Mouse (Mus musculus) cerebellum, postnatal 14 days (tissue): ENCODE data around the gene Epn1.
"Not testable (repeated sequence)": the region's sequence is repeated elsewhere in the genome, so short reads cannot be mapped to it uniquely, and the experiment has no call there.

Experiments used
- DNase-seq, 2 experiments: peaks; one replicate each; pipeline ENCODE4 v3.0.0; 2021; ENCODE audit warnings: mixed read lengths in 2 of 2

Gene Epn1

DNA sequence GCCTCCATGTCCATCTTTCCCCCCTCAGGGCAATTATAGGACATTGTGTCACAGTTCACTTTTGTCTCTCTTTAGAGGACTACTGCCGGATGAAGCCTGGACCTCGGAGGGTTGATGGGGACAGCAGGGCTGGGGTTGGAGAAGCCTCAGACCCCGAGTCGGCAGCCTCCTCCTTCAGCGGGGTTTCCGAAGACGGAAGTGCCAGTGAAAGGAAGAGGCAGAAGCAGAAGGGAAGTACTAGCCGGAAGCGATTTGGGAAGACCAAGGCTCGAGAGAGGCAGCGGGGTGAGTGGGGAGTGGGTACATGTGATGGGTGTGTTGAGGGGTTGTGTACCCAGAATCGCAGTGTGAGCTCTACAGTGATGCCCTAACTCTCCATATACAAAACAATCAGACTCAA, 20.6 kb upstream of the Epn1 start:
- peak in 1 of 2 experiments; percentile 31 for DNase-seq

DNA sequence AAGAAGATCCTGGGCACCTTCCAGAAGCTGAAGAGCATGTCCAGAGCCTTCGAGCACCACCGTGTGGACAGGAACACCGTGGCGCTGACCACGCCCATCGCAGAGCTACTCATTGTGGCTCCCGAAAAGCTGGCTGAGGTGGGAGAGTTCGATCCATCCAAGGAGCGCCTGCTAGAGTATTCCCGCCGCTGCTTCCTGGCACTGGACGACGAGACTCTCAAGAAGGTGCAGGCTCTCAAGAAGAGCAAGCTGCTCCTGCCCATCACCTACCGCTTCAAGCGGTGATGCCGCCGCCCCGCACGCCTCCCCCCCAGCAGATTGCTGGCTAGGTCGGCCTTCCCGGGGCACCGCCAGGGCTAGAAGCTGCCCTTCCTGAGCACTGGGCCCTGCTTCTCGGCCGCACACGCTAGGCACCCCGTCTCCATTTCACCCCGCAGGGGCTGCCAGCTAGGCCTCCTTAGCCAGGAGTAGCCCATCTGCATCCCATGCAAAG, 19.8 kb upstream of the Epn1 start:
- DNase-seq: peak; percentile 93 to 95

DNA sequence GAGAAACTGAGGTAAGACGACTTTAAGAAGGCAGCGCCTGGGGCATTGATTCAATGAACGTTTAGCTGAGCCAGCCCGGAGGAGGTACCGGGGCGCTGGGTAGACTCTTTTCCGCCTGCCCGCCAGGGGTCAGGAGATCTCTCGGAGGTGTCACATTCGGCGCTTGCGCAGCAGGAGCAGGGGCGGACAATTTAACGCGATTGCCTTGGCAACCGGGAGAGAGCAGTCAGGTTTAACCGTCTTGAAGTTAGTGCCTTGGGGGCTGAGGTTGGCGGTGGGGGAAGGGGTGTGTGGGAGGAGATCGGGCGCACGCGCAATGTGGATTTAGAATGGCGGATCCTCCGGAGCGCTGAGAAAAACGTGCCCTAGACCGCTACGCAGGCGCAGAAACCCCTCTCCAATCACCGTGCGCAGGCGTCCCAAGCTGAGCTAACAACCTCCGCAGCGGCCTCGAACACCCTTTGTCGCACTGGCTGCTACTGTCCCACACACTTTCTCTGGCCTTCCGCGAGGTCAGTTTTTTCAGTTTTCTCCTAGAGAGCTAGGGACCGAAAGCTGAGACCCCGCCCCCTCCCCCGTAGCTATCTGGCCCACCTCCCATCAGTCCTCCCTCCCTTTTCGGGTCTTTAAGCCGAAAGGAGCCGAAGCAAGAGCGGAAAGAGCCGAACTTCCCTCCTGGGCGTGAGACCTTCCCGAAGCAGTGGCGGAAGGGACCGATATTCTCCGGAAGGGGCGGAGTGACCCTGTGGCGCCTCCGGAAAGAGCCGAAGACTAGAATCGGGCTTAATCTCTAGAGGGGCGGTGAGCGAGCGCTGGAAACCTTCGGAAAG, 18.9 kb upstream of the Epn1 start:
- peak; percentile 100 for DNase-seq

DNA sequence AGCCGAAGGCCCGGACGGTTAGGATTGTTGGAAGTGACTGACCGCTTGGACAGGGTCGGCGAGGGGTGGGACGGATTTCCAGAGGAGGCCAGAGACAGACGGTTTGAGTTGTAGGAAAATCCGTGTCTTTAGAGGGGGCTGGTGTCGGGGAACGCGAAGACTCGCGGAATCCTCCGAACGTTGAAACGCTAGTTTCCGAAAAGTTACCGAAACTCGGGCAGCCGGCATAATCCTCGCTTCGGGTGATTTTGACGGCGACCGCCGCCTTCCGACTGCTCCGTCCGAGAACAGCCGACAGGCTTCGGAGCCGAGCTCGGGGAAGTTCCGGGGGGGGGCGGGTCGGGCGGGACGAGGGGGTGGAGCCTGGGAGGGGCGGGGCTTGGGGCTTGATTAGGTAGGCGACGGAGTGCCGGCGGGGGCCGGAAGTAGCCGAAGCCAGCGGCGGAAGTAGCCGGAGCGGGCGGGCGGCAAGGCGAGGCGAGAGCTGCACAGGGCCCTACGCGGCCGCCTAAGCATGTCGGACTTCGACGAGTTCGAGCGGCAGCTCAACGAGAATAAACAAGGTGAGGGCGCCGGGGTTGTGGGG, 18.2 kb upstream of the Epn1 start, which contains the start of gene U2af2:
Gene U2af2, plus strand, starts transcription at position 370 of the 586 bp plus-strand sequence.
- DNase-seq: peak; percentile 97 to 99

DNA sequence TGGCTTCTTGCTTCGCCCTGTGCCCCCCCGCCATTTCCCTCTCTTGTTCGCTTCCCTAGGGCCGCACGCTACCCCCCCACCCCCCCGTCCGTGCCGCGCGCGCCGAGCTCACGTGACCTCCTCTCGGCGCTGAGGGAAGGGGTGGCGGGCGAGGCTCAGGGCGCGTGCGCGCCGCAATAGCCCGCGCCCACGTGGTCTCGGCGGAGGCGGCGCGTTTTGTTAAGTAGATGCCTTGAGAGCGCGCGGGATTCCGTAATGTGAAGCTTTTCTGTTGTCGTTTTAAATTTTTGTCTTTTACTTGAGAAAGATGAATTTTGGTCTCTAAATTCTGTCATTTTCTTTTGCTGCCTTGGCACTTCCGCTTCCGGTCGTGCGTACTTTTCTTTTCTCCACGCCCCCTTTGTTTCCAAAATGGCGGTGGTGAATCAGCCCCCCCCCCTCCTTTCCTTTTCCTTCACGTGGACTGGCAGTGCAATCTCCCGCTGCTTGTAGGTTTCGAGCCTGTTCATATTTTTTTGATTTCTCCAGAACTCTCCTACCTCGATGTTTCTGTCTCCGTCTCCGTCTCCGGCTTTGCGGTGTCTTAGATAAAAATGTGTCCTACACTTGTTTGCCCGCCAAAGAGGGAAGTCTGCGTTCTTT, 17.6 kb upstream of the Epn1 start:
- peak in 1 of 2 experiments; percentile 74 for DNase-seq

DNA sequence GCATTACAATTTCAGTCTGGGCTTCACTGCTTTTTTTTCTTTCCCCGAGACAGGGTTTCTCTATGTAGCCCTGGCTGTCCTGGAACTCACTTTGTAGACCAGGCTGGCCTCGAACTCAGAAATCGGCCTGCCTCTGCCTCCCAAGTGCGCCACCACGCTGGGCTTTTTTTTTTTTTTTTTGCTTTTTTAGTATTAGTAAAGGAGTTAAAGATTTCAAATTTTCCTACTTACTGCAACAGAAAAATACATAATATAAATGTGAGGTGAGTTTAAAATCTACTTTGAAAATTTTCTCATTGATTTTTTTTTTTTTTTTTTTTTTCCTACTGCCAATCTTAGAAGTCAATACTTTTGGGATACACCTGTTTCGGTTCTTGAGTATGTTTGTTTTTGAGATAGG, 15.1 kb upstream of the Epn1 start:
- no peak for DNase-seq

DNA sequence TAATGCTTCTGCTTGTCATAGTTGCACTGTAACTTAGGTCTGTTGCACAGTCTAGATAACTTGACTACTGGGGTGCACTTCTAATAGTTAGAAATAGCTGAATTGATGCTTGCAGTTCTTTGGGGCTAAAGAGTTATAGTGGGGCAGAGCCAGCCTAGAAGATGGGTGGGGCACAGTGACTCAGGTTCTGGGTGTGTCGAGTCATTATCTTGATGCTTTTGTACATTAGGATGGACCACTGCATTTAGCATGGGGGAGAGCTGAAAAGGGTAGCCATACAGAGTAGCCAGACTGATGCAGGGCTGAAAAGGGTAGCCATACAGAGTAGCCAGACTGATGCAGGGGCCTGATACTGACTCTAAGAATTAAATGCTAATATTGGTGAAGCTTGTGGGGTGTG, 6.4 kb upstream of the Epn1 start:
- DNase-seq: no peak

DNA sequence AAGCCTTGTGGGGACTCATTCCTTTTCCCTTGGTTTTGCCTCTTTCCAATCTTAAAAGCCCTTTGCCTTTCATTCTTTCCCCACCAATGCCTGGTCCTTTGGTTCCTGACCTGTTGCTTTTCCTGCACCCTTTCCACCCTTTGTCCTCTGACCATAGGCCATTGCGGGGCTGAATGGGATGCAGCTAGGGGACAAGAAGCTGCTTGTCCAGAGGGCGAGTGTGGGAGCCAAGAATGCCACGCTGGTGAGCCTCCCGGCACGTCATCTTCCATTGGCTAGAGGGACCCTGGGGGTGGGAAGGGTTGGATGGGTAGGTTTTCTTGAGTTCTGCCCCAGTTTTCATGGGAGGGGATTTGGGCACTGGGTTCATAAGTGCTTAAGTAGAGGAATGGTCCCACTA, 5.1 kb upstream of the Epn1 start:
- no peak for DNase-seq

DNA sequence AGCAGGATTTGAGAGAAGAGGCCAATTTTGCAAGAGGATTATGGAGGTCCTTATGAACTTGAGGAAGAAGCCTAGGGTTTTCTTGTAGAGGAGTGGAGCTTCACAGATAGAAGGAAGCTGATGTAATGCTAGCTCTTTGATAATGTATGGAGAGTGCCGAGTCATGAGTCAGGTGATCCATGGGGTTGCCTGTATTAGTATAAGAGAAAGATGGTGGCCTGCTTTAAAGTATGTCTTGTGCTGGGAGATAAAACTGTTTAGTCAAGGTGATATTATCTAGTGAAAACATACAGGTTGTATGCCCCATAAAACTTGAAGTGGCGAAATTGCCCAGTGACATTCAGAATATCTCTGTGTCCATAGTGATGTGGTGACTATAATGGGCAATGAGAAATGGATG, 3.1 kb upstream of the Epn1 start:
- no peak for DNase-seq

DNA sequence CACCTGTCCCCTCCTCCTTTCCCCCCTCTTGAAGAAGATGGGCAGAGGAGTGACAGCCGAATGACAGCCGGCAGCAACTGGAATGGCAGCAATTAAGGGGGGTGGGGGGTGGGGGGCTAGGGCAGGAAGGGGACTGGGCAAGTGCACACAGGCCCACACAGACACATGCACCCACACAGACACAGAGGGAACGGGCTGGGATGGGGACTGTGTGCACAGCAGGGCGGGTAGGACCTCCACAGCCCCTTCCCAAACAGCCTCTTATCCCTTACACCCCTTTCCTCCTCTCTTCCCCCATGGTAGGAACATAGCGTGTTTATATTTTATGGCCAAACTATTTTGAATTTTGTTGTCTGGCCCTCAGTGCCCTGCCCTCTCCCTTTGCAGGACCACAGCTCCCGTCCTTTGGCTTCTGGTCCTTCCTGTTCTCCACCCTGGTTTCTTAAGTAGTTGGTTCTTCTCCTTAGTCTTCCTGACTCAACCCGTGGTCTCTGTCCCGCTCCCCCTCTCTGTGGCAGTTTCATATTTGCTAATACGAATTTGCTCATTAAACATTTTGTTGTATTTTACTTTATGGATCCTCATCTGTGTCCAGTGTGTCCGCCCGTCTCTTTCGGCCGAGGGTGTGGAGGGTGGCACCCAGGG, 548 bp upstream of the Epn1 start:
- not testable (repeated sequence) for DNase-seq

DNA sequence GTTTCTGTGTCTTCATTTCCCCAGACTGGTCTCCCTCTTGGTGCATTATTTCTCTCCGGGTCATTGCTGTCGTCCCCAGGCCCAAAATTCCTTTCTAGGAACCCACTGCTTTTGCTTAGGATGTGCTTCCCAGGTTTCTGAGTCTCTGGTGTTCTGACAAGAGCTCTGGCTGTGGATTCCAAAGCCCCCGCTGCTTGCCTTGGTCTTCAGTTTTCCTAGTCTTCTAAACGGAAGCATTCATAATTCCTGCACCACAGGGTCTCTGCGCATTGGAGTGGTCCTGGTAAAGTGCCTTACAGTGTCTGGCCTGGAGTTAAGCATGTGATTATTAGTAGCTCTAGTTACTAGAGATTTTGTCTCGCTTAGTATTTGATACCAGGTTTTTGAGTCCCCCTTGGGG, 780 bp downstream of the Epn1 start:
- no peak for DNase-seq

DNA sequence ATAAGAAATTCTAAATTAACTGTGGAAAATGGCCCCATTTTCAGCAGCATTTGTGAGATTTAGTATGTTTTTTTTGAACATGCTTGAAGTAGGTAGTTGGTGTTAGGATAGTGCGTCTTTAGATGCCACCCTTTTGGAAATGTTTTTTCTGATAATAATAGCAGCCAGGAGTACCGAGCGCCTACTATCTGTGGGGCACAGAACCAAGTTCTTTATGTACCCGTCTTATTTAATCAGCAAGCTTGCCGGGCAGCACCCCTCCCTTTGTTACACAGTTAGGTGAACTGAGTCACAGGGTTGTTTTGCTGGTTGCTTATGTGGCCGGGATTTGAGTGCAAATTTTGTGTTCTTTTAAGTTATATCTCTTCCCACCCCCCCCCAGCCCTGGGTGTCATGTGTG, 1.2 kb downstream of the Epn1 start:
- no peak for DNase-seq

DNA sequence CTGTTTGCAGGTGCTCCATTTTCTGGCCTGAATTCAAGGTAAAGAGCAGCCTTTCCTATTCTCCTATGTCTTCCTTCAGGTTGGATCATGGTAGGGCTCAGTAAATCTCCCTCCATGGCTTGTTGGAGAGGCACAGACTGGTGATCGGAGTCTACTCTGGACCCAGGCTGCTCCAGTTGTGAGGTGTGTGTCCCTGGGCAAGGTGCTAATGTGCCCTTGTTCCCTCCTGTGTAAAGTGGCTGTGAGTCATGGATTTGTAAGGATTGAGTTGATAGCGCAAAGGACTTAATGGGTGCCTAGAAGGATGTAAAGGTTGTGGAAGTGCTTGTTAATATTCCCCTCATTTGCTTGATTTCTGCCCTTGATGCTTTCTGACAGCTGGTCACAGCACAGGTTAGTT, 1.9 kb downstream of the Epn1 start:
- DNase-seq: no peak

DNA sequence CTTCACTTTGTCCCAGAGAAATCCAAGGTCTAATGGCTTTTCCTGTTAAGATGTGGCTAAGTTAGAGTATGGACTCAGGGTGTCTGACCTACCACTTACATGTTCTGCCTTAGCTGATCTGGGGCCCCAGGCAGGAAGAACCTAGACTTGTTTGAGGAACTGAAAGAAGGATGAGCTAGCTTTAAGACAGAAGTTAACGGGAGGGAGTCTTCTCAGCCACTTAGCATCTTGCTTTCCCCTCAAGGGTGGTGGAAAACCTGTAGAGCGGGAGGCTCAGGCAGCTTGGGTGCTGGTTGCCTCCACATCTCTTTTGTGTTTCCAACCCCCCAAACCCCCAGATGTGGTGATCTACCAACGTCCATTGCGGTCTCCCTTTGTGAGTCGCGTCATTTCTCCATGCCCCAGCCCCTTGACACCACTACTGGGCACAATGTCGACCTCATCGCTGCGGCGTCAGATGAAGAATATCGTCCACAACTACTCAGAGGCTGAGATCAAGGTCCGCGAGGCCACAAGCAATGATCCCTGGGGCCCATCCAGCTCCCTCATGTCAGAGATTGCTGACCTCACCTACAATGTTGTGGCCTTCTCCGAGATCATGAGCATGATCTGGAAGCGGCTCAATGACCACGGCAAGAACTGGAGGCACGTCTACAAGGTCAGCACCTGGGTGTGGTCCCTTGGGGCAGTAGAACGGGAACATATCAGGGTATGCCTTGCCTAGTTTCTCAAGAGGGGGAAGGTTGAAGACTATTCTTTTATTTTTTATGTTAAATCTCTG, 3.5 kb downstream of the Epn1 start:
- DNase-seq: no peak

DNA sequence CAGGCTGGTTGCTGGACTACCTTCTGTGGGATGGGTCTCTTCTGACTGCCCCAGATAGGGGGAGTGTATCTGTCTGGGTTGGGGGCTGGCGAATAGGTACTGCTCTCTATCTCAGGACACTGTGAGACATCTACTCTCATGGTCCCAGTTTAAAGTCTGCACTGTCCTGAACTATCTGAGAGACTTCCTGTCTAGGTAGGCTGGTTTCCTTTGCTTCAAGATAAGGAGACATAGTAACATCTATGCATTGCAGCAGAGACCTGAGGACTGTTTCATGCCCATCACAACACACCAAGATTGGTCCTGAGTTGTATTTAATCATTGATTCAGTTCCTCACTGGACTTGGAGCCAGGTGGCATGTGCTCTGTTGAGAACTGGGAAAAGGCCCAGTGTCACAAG, 5.5 kb downstream of the Epn1 start:
- DNase-seq: no peak

DNA sequence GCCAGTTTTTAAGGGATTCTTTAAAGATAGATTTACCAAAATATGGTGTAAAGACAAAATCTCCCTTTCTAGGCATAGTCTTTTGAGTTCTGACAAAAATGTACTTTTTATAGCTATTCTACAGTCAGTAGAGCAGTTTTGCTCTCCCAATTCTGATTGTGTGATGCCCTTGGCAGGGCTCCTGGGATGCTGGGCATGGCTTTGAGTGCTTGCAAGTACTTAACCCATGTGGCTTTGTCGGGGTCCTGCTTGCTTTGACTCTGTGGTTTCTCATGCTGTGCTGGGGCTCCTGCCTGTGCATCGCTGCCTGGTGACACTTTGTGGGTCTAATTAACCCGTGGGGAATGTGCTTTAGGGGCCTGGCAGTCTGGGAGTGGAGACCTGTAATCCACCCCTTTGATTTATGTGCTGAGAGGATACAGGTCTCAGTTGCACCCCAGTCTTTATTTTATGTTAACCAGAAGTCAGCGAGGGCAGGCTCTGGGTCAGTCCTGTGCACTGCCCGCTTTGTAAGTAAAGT, 6.9 kb downstream of the Epn1 start:
- DNase-seq: no peak

DNA sequence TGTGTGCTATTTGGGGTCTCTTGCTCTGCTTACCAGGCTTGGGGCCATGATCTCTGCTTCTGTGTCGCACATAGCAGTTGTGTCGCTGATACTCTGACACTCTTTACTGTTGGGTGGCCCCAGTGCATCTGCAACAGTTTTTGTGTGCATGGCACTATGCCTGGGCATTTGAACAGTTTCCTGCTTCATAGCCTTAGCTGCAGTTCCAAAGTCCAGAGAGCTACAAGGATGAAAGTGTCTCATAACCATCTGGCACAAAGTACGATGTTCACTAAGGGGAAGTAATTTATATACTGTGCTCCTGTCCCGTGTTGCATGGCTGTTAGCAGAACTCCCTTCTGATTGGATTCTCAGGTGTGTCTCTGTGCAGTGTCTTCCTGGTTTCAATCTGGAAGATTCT, 7.9 kb downstream of the Epn1 start:
- no peak for DNase-seq

DNA sequence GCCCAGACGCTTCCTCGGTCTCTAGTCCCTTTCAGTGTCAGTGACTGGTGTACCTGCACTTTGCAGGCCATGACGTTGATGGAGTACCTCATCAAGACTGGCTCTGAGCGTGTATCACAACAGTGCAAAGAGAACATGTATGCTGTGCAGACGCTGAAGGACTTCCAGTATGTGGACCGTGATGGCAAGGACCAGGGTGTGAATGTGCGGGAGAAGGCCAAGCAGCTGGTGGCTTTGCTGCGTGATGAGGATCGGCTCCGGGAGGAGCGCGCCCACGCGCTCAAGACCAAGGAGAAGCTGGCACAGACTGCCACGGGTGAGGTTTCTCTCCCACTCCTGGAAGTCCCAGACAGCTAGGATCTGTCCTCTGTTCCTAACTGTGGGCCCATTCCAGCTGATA, 9.8 kb downstream of the Epn1 start:
- DNase-seq: no peak

DNA sequence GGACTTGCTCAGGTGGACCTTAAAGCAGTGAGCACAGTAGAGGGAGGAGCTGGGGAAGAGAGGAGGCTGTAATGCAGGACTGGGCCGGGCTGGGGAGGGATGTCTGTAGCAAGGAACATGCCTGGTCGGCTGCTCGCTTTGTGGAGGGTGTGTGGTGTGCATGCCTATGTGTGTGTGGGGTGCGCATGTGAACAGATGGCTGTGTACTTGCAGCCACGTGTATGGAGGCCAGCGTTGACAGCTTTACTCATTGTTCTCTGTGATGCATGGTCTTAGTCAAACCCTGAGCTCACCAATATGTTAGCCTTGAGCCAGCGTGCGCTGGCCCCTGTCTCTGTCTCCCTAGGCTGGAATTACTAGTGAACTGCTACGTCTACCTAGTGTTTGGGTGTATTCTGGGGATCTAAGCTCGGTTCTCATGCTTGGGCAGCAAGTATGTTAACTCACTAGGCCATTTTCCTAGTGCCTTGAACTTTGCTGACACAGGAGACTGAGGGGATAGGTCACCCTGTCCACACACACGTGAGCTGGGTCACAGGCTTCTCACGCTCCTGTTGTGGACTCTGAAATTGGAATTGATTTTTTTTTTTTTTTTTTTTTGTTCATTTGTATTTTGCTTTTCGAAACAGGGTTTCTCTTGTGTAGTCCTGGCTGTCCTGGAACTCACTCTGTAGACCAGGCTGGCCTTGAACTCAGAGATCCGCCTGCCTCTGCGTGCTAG, 11.1 kb downstream of the Epn1 start:
- no peak for DNase-seq

DNA sequence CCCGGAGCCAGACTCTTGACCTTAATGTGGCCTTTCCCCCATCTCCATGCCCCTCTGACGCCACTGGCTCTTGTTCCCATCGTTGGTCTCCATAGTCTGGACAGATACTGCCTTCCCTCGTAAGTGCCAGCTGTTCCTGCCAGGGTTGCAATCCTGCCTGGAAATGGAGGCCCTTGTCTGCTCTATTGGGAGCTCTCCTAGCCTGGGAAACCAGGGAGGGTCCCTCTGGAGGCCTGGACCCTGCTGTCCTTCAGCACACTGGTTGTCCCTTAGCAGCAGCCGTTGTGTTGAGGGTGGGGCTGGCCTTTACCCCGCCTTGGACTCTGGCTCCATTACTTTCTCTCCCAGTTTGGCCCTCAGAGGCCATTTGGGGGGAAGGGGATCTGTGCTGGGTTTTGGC, 12.3 kb downstream of the Epn1 start:
- DNase-seq: no peak

DNA sequence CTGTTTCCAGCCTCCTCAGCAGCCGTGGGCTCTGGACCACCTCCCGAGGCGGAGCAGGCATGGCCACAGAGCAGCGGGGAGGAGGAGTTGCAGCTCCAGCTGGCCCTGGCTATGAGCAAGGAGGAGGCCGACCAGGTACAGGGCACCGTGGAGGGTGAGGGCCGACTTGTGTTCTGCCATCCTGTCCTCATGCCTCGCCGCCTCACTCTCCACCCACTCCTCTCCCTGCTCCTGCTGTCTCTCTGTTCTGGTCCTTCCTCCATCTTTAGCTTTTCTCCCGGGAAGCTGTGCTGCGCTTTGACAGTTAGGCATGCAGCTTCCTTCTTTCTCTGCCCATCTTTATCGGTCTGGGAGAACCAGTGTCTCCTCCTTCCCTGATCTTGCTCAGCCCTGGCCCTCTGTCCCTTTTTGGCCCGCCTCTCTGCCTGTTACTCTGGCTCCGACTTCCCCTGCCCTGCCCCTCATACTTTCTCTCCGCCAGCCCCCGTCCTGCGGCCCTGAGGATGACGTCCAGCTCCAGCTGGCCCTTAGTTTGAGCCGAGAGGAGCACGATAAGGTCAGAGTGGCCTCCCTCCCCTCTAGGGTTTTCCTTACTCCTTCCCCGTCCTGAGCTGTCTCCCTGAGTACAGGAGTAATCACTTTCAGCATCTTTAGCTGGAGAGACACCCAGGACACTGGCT, 12.9 kb downstream of the Epn1 start:
- no peak for DNase-seq
